Mouse (Mus musculus) cerebral cortex, adult 2 months (tissue): ENCODE results near the gene Cox4i1.

Source experiments
- WGBS: fragments of 180-500 bp; shearing (Covaris S2); methylation state at CpG from one replicate; pipeline ENCODE4 v1.1.7; 2018; 5-methylcytosine and 5-hydroxymethylcytosine counted together

Gene Cox4i1

DNA sequence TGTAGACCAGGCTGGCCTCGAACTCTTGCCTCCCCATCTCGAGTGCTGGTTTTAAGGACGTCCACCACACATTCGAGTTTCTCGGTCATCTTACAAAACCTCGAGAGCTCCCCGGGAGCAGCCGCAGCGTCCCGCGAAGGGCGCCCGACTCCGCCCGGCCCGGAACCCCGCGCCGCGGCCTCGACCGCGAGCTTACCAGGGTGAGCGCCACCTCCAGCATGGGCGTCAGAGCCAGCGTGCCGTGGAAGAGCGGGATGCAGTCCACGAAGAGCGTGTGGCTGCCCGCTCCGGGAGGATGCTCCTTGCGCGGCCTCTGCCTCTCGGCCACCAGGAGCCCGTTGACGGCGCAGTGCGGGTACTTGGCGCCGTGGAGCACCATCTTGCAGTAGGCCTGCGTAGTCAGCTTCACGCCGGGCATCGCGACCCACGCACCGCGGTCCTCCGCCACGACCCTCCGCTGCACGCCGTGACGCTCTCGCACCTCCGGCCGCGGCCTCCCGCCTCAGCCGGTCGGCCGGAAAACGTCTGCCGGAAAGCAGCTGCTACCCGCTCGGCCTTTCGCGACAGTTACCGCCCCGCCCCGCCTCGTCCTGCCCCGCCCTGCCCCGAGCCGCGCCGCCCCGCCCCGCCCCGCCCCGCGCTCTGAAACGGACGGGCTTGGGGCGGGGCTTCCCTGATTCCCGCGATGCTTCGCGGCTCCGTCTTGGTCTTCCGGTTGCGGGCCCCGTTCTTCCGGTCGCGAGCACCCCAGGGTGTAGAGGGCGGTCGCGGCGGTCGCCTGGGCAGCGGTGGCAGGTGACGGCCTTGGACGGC, at the start of gene Cox4i1, which contains the start of gene Gm27021:
Gene Cox4i1, plus strand, starts transcription at position 662 of the 813 bp plus-strand sequence.
Gene Gm27021, minus strand, starts transcription at position 519 of the 813 bp plus-strand sequence.
- 1% methylated on average over 105 of the region's 105 CpGs for WGBS

DNA sequence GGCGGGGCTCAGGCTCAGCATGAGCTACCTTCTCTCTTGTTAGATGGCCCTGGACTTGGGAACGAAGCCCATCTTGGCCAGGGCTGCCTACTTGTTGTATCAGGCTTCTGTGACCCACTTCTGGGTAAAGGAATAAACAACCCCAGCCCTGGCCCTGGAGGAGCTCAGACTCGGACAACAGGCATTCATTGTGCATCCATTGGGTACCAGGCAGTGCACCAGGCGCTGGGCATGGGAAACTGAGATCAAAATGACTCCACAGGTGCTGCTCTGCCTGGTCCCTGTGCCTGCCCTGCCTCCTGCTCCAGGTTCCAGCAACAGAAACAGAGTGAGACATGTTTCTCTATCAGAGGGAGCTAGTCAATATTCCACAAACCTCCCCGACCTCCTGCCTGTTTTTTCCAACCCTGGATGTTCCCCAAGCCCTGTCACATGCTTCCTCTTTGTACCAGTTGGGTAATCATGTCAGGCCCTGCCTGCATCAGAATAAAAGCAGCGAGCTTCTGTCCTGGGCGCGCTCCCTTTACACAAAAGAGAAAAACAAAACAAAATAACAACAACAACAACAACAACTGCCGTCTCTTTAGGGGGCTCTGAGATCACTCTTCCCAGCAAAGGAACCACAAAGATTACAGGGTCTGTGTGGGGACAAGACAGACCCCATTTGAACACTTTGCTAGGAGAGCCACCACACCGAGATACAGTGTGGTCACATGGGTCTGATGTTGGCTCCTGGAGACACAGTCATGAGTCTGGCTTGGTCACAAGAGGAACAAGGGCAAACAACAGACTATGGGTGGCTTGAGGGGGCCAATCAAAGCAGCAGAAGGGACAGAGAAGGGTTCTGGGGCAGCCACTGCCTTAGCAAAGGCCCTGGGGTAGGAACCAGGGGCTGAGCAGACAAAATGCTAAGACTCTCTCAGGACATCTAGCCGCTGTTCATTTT, 48.5 kb upstream of the Cox4i1 start:
- 58% methylated on average over 11 of the region's 11 CpGs for WGBS

DNA sequence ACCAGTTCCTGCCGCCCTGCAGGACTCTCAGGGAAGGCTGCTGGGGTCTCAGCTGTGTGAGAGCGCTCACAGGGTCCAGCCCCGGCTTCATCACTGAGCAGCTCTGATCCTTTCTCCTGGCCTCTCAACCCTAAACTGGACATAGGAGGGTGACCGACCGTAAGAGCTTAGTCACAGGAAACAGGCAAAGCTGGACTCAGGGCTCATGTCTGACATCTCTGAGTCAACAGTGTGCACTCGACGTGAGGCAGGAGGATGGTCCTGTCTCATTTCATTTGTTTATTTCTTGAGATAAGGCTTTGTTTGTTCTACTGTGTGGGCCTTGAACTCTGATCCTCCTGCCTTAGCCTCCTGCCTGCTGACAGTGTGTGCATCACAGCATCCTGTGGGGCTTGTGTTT, 47.6 kb upstream of the Cox4i1 start:
- WGBS = 79% methylated on average over 7 of the region's 7 CpGs

DNA sequence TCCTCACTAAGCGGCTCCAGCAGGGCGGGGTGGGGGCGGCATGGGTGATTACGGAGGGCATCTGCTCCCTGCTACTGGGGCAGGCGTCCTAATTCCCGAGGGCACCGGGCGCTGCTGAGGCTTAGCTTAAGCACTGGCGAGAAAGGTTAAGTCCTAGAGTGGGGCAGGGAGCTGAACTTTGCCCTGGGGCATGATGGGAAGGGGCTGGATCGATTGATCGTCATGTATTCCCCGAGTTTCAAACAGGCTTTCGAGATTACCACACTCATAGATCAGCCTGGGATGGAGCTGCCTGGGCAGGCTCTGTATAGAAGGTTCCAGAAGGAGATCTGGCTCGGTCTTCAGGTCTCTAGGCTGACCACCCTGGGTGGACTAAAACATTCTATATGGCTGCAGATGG, 45.9 kb upstream of the Cox4i1 start:
- WGBS = 88% methylated on average over 14 of the region's 14 CpGs

DNA sequence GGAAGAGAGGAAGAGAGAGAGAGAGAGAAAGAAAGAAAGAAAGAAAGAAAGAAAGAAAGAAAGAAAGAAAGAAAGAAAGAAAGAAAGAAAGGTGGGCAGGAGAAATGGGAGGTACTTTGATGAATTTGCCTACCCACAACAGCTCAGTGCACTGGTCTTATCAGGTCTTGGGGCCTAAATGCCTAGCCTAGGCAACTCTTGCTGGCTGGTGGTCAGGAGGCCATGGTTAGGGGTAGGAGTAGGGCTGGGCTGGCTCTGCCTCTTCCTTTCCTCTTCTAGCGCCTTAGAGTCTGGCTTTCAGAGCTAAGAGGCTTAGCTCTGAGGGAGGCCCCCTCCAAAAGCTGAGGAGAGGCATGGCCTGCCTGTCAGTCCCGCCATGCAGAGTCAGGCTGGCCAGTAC, 44.4 kb upstream of the Cox4i1 start:
- WGBS = 81% methylated on average over 2 of the region's 2 CpGs

DNA sequence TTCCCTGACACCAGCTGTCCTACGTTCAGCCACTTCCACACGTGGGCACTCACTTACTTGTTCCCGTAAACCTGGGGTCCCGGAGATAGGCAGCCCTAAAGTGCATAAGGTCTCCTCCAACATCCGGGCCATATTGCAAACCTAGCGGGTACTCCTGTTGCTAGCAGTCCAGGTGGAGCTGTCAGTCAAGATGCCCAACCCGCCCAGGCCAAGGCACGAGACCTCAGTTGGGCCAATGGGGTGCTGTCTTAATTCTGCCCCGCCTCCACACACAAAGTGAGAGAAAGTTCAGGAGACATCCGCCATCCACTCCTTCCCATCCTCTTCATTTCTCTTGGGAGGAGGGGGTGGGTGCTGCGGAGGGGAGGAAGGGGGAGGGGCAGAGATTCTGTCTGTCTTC, 41.6 kb upstream of the Cox4i1 start:
- 81% methylated on average over 11 of the region's 11 CpGs for WGBS

DNA sequence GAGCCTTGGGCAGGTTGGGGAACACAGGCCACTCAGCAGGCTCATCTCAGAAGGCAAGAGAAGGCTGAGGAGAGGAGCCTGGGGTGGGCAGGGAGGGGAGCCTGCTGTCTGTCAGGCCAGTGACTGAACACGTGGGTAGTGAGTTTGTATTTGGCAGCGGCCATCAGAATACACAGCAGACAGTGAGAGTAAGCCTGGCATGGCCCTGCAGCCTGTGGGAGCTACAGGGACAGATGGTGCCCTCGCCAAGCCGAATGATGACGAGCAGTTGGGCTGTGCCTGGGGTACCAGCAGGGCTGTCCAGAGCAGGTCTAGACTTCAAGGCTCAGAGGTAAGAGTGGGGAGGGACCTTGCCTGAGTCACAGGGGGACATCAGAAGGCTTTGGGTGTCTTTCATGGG, 40.7 kb upstream of the Cox4i1 start:
- 55% methylated on average over 5 of the region's 5 CpGs for WGBS

DNA sequence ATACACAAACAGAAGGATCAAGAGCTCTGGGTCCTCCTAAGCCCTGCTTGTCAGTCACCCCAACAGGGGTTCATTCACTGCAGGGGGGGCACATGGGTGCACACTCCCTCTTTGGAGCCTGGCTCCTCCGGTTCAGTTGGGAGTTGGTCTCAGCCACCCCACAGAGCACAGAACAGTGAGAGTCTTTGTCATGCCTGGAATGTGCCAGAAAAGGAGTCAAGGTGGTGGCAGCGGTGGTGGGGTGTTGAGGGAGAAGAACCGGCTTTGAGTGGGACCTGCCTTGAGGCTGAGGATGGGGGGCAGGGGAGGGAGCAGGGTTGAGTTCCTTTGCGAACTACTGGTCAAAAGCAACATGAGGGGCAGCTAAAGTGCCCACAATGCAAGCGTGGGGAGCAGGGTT, 38.0 kb upstream of the Cox4i1 start:
- 62% methylated on average over 5 of the region's 5 CpGs for WGBS

DNA sequence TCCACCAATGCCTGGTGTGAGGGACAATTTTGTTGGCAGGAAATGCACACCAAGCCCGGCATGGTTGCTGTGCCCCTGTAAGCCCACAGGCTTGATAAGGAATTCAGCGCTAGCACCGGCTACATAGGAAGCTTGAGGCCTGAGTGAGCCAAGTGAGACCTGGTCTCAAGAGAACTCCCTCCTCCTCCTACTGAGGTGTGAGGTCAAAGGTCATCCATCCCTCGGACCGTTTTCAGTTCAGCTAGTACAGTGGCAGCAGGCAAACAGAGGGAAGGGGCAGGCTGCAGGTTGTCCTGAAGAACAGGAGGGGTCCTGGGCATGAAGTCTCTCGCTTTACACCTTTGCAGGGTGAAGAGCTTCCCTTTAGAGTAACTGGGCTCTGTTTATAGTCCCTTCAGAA, 37.2 kb upstream of the Cox4i1 start:
- WGBS = 79% methylated on average over 6 of the region's 6 CpGs

DNA sequence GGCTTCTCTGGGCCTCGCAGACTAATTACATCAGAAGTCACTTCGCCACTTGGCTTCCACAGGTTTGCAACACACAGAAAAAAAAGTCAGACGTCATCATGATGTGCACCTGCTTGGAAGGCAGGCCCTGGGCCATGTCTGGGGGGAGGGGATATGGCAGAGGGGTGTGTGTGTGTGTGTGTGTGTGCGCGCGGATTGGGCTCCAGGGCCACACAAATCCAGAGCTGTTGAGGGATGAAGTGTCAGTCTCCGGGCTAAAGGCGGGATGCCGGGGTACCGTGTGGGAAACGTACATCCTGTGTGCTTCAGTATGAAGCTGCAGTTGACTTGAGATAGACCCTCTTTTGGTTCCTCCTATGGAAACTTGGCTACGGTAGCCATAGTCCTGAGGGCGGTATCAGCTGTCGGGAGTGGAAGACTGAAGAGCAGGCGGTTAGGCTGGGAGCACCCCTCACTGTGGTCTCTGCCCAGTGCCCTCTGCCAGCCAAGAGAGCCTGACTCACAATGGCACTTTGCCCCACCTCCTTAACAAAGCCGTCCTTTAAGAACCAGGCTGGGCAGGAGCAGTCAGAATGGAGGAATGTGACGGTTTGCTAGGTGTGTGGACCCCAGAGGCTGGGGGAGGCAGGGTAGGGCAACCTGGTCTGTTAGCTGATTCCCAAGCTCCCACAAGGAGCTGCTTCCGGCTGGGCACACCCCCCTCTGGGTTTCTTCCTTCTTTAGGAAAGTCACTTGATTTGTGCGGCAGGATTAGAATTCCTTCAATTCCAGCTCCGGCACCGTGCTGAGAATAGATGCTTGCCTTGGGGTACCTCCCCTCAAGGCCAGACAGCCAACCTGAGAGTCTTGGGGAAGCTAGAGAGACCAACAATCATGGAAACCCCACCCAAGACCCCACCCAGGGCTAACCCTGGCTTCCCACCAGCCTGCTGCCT, 36.3 kb upstream of the Cox4i1 start:
- 80% methylated on average over 21 of the region's 21 CpGs for WGBS

DNA sequence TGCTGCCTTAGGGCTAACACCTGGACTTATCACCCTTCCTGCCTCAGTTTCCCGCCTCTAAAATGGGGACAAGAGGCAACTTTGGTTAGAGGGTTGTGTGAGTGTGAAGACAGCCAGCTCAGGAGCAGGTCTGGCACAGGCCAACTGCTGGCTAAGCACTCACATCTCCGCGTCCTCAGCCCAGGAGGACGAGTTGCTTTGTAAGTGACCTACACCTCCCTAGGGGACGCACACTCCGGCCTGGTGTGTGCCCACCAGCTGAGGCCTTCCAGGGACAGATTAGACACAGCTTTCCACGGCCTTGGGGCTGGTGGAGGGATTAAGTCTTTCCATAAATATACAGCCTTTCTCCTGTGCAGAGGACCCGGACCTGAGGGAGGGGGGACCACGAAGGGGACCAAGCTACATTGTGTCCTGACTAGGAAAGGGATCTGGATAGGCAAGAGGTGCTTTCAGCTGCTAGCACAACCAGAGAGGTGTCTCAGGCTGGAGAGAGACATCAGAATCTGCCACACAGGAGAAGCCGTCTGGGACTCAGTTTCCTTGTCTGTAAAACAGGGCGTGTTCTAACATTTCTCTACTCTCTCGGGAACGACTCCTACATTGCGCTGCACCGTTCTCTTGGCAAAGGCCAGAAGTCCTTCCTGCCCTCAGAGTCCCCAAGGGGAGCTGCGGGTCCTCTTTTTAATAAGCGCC, 34.9 kb upstream of the Cox4i1 start:
- 53% methylated on average over 17 of the region's 17 CpGs for WGBS

DNA sequence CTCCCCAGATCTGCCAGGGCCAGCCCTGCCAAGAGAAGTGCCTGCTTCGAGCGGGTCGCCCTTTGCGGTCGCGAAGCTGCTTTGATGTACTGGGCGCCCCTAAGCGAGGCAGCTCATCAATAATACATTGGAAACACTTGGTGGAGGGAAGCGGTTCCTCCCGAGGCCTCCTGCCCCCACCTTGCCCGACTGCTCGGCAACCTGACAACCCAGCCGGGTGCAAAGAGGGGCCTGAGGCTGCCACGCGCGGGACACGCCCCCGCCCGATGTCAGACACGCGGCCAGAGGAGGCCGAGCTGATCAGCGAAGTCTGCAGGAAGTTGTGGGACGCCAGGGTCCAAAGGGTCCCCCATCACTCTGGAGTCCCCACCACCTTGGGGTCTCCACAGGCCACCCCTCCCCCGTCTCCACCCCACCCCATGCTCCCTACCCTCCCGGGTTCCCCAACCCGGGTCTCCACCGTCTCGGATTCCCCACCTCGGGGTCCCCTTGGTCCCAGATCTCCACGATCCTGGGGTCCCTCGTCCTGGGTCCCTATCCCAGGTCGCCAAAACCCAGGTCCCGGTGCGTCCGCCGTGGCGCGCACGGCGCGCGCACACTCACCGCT, 34.3 kb upstream of the Cox4i1 start:
- WGBS = 2% methylated on average over 44 of the region's 44 CpGs

DNA sequence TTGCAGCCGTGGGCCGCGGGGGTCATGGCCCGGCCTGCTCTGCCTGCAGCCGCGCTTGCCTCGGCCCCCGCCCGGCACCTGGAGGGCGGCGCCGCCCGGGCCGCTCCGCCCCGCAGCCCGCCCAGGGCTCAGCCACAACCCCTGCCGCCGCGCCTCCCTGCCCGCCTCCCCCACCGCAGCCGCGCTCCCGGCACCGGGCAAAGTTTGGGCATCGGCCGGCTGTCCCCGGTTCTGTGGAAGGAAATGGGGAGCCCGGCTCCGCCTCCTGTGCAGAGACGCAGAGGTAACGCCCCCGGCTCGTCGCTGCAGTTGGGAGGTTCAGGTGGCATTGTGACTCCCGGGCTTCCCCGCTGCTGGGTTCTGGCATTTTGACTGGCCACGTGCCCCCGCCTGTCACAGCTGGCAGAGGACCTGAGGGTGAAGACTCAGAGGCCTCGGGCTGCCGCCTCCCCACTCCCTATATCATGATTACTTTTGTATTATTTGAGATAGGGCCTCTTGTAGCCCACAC, 33.6 kb upstream of the Cox4i1 start:
- WGBS = 1% methylated on average over 42 of the region's 42 CpGs

DNA sequence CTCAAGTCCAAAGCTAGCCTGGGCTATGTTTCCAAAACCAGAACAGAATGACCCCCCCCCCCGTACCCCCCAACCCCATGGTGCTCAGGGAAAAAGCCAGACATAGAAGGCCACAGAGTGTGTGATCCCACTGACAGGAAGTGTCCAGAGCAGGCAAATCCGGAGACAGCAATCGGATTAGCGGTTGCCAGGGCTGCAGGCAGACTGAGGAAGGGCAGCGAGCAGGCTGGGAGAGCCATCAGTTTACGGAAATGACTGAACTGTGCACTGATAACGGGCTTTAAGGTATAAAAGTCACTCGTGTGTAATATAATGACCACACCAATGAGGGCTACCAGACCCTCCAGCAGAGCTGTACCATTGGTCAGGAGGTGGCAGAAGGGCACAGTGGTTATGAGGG, 26.8 kb upstream of the Cox4i1 start:
- WGBS = 56% methylated on average over 8 of the region's 8 CpGs

DNA sequence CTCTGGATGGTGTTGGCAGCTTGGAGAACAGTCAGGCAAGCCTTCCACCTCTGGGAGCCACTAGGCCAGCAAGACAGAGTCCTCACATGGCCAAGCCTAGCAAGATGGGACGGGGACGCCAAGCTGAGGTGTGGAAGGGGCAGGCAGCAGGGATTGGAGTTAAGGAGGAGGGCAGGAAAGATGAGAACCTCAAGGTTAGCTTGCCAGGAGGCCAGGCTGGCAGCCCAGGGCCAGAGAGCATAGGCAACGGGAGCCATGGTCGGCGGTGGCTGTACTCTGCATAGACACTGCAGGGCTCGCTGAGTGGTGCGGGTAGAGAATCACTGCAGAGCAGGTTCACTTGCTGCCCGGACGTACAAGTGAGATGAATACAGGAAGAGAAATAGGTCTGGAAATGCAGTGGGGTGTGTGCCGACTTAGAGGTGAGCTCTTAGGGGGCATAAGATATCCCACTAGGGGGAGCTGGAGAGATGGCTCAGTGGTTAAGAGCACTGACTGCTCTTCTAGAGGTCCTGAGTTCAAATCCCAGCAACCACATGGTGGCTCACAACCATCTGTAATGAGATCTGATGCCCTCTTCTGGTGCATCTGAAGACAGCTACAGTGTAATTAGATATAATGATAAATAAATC, 25.9 kb upstream of the Cox4i1 start:
- 87% methylated on average over 10 of the region's 10 CpGs for WGBS

DNA sequence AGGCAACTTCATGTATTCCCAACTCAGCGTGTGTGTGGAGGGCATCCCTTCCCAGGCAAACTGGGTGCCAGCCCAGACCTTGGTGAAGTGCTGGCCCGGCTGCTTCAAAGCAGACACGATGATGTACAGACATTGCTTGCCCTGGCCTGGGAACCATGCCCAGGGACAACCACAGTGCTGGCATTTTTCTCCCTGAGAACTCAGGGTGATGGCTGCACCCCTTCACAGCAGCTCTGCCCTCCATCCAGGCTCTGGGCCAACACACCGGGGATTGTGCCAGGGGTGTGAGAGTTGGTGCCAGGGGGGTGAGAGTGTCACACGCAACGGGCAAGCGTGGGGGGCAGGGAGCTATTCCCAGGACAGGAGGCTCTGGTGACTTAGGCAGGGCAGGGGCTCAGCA, 23.4 kb upstream of the Cox4i1 start:
- 40% methylated on average over 7 of the region's 7 CpGs for WGBS

DNA sequence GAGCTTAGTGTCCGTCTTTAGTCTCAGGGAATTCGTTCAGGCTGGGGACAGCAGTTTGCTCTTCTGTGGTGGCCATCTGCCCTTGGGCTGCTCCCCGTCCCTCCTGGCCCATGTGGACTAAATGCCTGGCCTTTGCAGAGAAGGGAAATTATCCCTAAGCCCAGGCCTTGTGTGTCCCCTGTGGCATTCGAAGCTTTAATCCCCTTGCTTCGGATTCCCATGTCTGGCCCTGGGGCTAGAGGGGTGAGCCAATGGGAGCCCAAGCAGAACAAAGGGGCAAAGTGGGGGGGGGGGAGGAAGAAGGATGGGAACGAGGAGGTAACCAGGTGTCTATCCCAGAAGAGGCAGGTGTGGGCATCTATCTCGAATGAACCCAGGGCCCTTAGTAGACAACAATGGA, 20.5 kb upstream of the Cox4i1 start, which contains the start of gene 1190005I06Rik:
Gene 1190005I06Rik, minus strand, starts transcription at position 101 of the 400 bp plus-strand sequence.
- 76% methylated on average over 7 of the region's 7 CpGs for WGBS

DNA sequence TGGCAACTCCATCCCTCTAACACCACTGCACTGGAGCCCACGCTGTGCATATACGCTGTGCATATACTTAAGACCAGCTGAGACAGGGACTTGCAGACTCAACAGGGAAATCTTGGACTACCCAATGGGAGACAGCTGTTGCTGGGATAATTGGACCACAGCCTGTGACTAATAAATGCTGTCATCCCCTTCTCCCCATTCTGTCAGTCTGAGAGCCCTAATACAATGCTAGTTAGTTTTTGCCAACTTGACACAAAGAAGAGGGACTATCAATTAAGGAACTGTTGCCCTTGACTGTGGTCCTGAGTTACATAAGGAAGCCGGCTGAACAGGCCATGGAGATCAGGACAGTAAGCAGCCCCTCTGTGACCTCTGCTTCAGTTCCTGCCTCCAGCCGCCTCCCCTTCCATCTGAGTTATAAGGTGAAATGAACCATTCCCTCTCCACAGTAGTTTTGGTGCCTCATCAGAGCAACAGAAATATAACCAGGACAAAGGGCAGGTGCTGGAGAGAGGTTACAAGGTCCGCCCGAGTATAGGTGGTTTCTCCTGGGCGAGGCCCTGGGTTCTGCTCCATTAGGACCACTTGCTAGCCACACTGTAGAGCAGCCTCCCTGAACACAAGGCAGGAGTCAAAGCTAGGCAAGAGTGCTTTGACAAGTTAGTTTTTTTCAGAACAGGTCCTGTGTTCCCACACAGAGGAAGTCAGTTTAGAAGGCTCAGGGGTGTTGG, 11.5 kb upstream of the Cox4i1 start:
- WGBS = 83% methylated on average over 7 of the region's 7 CpGs

DNA sequence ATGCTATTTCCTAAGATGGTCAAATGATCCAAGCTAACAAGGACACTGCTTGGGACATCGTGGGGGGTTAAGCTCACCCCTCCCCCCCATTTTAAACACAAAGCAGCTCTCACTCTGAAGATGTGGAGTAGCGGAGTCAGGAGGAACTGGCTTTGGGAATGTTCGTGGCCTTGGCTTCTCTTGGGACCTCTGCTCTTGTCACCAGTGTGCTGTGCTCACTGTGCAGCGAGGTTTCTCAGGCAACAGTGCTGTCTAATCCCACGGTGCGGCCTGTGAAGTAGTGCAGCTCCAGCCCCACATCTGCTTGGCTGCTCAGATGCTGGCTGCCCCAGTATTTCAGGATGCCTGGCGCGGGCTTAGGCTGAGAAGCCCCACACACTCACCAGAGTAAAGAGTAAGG, 10.6 kb upstream of the Cox4i1 start:
- 71% methylated on average over 8 of the region's 8 CpGs for WGBS
